Mouse (Mus musculus) spleen, adult 2 months (tissue): ENCODE data around the gene Haus2. TPM values are rescaled to one million over a fixed set of nuclear protein-coding genes. Genes with fewer than 3 reads are reported as not detected.

Experiments used
- DNase-seq, 2 experiments: peaks; one replicate each; pipeline versions ENCODE4 v3.0.0 to v3.0.0-alpha.2; 2012 to 2021; ENCODE audit warnings: low spot score in 2 of 2, low read depth in 1 of 2
- H3K27ac ChIP-seq: fragments of 200-500 bp; 2 replicates; pipeline ENCODE4 v1.5.1; 2012; ENCODE audit warnings: low read length, inconsistent platforms; ENCODE audit not compliant: insufficient read depth
- H3K27me3 ChIP-seq: fragments of 200-500 bp; 2 replicates; pipeline ENCODE4 v1.6.1; 2012; ENCODE audit warnings: mild to moderate bottlenecking, moderate library complexity, low read length, inconsistent platforms; ENCODE audit not compliant: control insufficient read depth, insufficient read depth
- H3K36me3 ChIP-seq: fragments of 200-500 bp; 2 replicates; pipeline ENCODE4 v1.6.1; 2012; ENCODE audit warnings: mild to moderate bottlenecking, low read length, inconsistent platforms; ENCODE audit not compliant: control insufficient read depth, insufficient read depth
- H3K4me1 ChIP-seq: fragments of 200-500 bp; 2 replicates; pipeline ENCODE4 v1.6.1; 2011; ENCODE audit warnings: inconsistent platforms; ENCODE audit not compliant: control insufficient read depth, insufficient read depth, insufficient read length
- H3K4me3 ChIP-seq: fragments of 200-500 bp; 2 replicates; pipeline ENCODE4 v1.5.1; 2011; ENCODE audit warnings: mild to moderate bottlenecking, inconsistent platforms; ENCODE audit not compliant: insufficient read depth, insufficient read length; ENCODE audit errors: extremely low read depth
- CTCF ChIP-seq: fragments of 200-500 bp; IDR thresholded peaks from 2 replicates; pipeline ENCODE4 v1.5.1; 2011; ENCODE audit warnings: mild to moderate bottlenecking, inconsistent platforms; ENCODE audit not compliant: insufficient read depth, insufficient read length, insufficient replicate concordance; ENCODE audit errors: extremely low read depth
- POLR2A ChIP-seq: fragments of 200-500 bp; IDR thresholded peaks from 2 replicates; pipeline ENCODE4 v1.6.1; 2011; ENCODE audit warnings: low read depth, low read length, inconsistent platforms
- WGBS: fragments of 180-500 bp; shearing (Covaris S2); methylation state at CpG from one replicate; pipeline ENCODE4 v1.1.7; 2018; 5-methylcytosine and 5-hydroxymethylcytosine counted together
- polyA plus RNA-seq: library from polyadenylated mRNA; depleted of rRNA; stranded (reverse); fragments of >200 nt; gene quantifications from 2 replicates; pipeline ENCODE4 v1.2.3, GENCODE M21; 2012

The Haus2 gene
- polyA plus RNA-seq, 1 experiment = 0.99 TPM

- no peaks in the 10 kb centered on the region for H3K36me3 ChIP-seq
- TF ChIP-seq CTCF (no peak), POLR2A (no peak)
- no peak overlapping the region for H3K4me3 ChIP-seq
- H3K4me1 ChIP-seq = no peaks in the 10 kb centered on the region; the same call in 1 of the 2 replicates
- no peak for DNase-seq
- no peaks in the 10 kb centered on the region for H3K27me3 ChIP-seq
- no peak overlapping the region for H3K27ac ChIP-seq
- WGBS = 75% methylated on average over 2 of the region's 2 CpGs
Observed at GRCm38 (mm10) chr2:120630655-120631054, 21.5 kb downstream of the Haus2 start.

GRCm38 (mm10) chr2:120631521-120631920, 22.3 kb downstream of the Haus2 start:
- no peaks in the 10 kb centered on the region; the same call in 1 of the 2 replicates for H3K4me1 ChIP-seq
- no peak overlapping the region for H3K27ac ChIP-seq
- 68% methylated on average over 2 of the region's 2 CpGs for WGBS
- DNase-seq = no peak
- H3K36me3 ChIP-seq = no peaks in the 10 kb centered on the region
- TF ChIP-seq POLR2A (no peak), CTCF (no peak)
- H3K4me3 ChIP-seq = no peak overlapping the region
- H3K27me3 ChIP-seq = no peaks in the 10 kb centered on the region

- Histone ChIP-seq H3K27ac (no peak overlapping the region), H3K4me3 (no peak overlapping the region), H3K27me3 (no peaks in the 10 kb centered on the region), H3K4me1 (no peaks in the 10 kb centered on the region; the same call in 1 of the 2 replicates), H3K36me3 (no peaks in the 10 kb centered on the region)
- WGBS = 10% methylated on average over 4 of the region's 4 CpGs
- DNase-seq = peak in 1 of 2 experiments; percentile 7
- TF ChIP-seq POLR2A = no peak
- TF ChIP-seq CTCF = no peak
Observed at GRCm38 (mm10) chr2:120631957-120632356, 22.8 kb downstream of the Haus2 start.

GRCm38 (mm10) chr2:120640835-120641234, 31.7 kb downstream of the Haus2 start:
- Histone ChIP-seq H3K36me3 (no peaks in the 10 kb centered on the region), H3K4me1 (no peaks in the 10 kb centered on the region), H3K27me3 (no peaks in the 10 kb centered on the region), H3K4me3 (no peak overlapping the region), H3K27ac (no peak overlapping the region)
- TF ChIP-seq POLR2A (no peak), CTCF (no peak)
- no peak for DNase-seq
- WGBS = 94% methylated on average over 8 of the region's 8 CpGs

GRCm38 (mm10) chr2:120643836-120644235, 34.7 kb downstream of the Haus2 start:
- no peak overlapping the region for H3K27ac ChIP-seq
- no peak overlapping the region for H3K4me3 ChIP-seq
- WGBS = 87% methylated on average over 7 of the region's 7 CpGs
- no peak for DNase-seq
- TF ChIP-seq CTCF = no peak
- TF ChIP-seq POLR2A = no peak
- no peaks in the 10 kb centered on the region for H3K27me3 ChIP-seq
- H3K36me3 ChIP-seq = no peaks in the 10 kb centered on the region
- no peaks in the 10 kb centered on the region for H3K4me1 ChIP-seq

GRCm38 (mm10) chr2:120646777-120647176, 37.6 kb downstream of the Haus2 start:
- TF ChIP-seq CTCF = no peak
- no peak for TF ChIP-seq POLR2A
- Histone ChIP-seq H3K4me1 (no peaks in the 10 kb centered on the region), H3K27me3 (no peaks in the 10 kb centered on the region), H3K36me3 (no peaks in the 10 kb centered on the region), H3K27ac (no peak overlapping the region), H3K4me3 (no peak overlapping the region)
- WGBS = 77% methylated on average over 4 of the region's 4 CpGs
- DNase-seq = no peak

GRCm38 (mm10) chr2:120652256-120652924, 43.2 kb downstream of the Haus2 start:
- Histone ChIP-seq H3K4me1 (no peaks in the 10 kb centered on the region; the same call in 1 of the 2 replicates), H3K4me3 (no peak overlapping the region), H3K27ac (0 out of 2 replicates have a peak overlapping the region, but pooled peaks have one; percentile 2), H3K27me3 (no peaks in the 10 kb centered on the region), H3K36me3 (no peaks in the 10 kb centered on the region)
- DNase-seq = no peak
- TF ChIP-seq CTCF = no peak
- TF ChIP-seq POLR2A = no peak
- WGBS = 82% methylated on average over 7 of the region's 7 CpGs
